Mouse (Mus musculus) heart, postnatal 0 days (tissue): ENCODE measurements around the gene Cabcoco1. TPM values are rescaled to one million over a fixed set of nuclear protein-coding genes. Genes with fewer than 3 reads are reported as not detected.

ENCODE experiments used
- ATAC-seq: fragments of 200-750 bp; cut with Nextera tagmentation; 2 replicates; pipeline ENCODE4 v1.8.0; 2017; ENCODE audit warnings: low read depth, moderate number of reproducible peaks, moderate library complexity; ENCODE audit not compliant: insufficient read depth
- DNase-seq: peaks from one replicate; pipeline ENCODE4 v3.0.0-alpha.2; 2016; ENCODE audit warnings: low spot score
- H3K27ac ChIP-seq: fragments of 300-500 bp; sonication (generic); 2 replicates; pipeline ENCODE4 v1.5.1; 2014; ENCODE audit warnings: low read depth, mild to moderate bottlenecking
- H3K27me3 ChIP-seq: fragments of 300-500 bp; sonication (generic); 2 replicates; pipeline ENCODE4 v1.6.1; 2014; ENCODE audit warnings: low read length, mixed read lengths; ENCODE audit not compliant: control insufficient read depth, insufficient read depth
- H3K36me3 ChIP-seq: fragments of 300-500 bp; sonication (generic); replicated peaks from 2 replicates; pipeline ENCODE4 v1.6.1; 2014; ENCODE audit warnings: low read length, mixed read lengths; ENCODE audit not compliant: control insufficient read depth, insufficient read depth
- H3K4me1 ChIP-seq: fragments of 300-500 bp; sonication (generic); 2 replicates; pipeline ENCODE4 v1.6.1; 2014; ENCODE audit warnings: antibody characterized with exemption; ENCODE audit not compliant: control insufficient read depth, insufficient read depth
- H3K4me2 ChIP-seq: fragments of 300-500 bp; sonication (generic); 2 replicates; pipeline ENCODE4 v1.6.1; 2014; ENCODE audit warnings: low read depth, mild to moderate bottlenecking, low read length, moderate library complexity
- H3K4me3 ChIP-seq: fragments of 300-500 bp; sonication (generic); 2 replicates; pipeline ENCODE4 v1.5.1; 2014; ENCODE audit warnings: low read depth, low read length
- H3K9ac ChIP-seq: fragments of 300-500 bp; sonication (generic); replicated peaks from 2 replicates; pipeline ENCODE4 v1.6.1; 2014; ENCODE audit warnings: low read depth, low read length, mixed read lengths
- H3K9me3 ChIP-seq: fragments of 300-500 bp; sonication (generic); replicated peaks from 2 replicates; pipeline ENCODE4 v1.6.1; 2016; ENCODE audit warnings: low read length; ENCODE audit not compliant: control insufficient read depth
- CTCF ChIP-seq: IDR thresholded peaks from 2 replicates; pipeline ENCODE4 v1.5.1; 2016; ENCODE audit warnings: antibody characterized with exemption, control low read depth, low read depth
- EP300 ChIP-seq: IDR thresholded peaks from 2 replicates; pipeline ENCODE4 v1.6.1; 2016; ENCODE audit warnings: antibody characterized with exemption, low read depth
- WGBS: fragments of 180-500 bp; shearing (Covaris S2); extraction: QIAGEN DNeasy Blood & Tissue Kit; methylation state at CpG from one replicate; pipeline ENCODE4 v1.1.7; 2014; 5-methylcytosine and 5-hydroxymethylcytosine counted together
- polyA plus RNA-seq: library from polyadenylated mRNA; unstranded; fragments of >200 nt; fragmentation: Nextera tagmentation; extraction: Ambion mirVana; gene quantifications from 2 replicates; pipeline ENCODE4 v1.2.1, GENCODE M21; 2015
- total RNA-seq: library from RNA; depleted of rRNA; stranded (reverse); fragments of >200 nt; gene quantifications from 2 replicates; pipeline ENCODE4 v1.2.3, GENCODE M21; 2014; ENCODE audit warnings: low replicate concordance

Gene Cabcoco1
- total and polyA plus RNA-seq, 2 experiments from 2014 or later = 46.7 to 57.9 TPM

DNA sequence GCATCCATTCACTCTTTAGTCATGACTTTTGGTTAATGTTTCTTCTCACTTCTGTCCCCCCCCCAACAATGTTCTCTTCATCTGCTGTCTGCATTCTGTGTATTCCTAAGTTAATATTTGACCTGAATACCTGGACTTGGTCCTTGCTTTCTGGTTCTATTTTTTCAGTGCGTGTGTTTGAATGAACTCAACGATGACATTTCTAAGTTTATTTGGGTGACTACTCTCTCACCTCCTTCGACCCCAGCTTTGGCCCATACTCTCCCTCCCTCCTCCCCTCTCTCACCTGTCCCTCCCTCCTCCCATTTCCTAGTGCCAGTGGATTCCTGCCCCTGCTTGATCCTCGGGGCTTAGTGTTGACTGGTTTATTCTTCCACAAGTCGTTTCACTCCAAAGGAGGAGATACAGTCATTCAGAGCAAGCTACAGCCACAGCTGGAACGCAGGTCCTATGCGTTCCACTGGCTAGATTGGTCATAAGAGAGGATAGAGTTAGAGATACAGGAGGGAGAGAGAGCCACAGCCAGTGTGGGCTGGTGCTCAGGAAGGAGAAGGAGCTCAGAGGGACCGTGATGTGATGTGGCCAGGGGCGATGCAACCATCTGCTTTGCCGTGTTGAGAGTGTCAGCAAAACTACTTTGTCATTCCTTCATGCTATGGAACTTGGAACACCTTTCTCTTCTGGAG is 12.2 kb downstream of the Cabcoco1 start:
- Histone ChIP-seq H3K4me2 (no peak overlapping the region), H3K36me3 (no peaks in the 10 kb centered on the region), H3K4me3 (no peak overlapping the region)

DNA sequence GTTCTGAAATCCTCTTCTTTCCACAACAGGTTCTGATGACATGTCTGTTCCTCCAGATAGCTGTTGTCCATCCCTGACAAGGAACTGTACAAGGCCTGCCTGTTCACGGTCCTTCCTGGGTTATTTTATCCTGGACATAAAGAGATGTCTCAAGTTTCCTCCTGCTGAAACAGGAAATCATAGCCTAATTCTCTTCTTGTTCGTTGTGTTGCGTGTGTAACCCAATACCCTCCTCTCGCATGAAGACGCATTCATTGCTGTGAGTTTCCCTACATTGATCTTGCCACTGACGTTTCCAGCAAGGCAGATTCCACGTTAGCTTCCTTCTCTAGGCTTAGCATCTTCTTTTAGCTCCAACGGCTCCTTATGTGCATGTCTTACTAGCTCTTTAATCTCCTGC is 12.7 kb downstream of the Cabcoco1 start:
- H3K4me3 ChIP-seq = no peak overlapping the region
- ATAC-seq (no peak), DNase-seq (no peak)
- no peak overlapping the region for H3K27ac ChIP-seq
- no peak overlapping the region for H3K4me2 ChIP-seq
- no peaks in the 10 kb centered on the region for H3K36me3 ChIP-seq
- TF ChIP-seq EP300 = no peak
- TF ChIP-seq CTCF = no peak
- no peaks in the 10 kb centered on the region for H3K9me3 ChIP-seq
- H3K9ac ChIP-seq = no peak overlapping the region
- 71% methylated on average over 8 of the region's 8 CpGs for WGBS
- H3K27me3 ChIP-seq = no peaks in the 10 kb centered on the region
- H3K4me1 ChIP-seq = peaks cover 8% of the 10 kb centered on the region; the same call in 1 of the 2 replicates

More for the DNA sequence above, 12.2 kb downstream of the Cabcoco1 start:
- no peaks in the 10 kb centered on the region for H3K27me3 ChIP-seq
- peaks cover 8% of the 10 kb centered on the region; the same call in 1 of the 2 replicates for H3K4me1 ChIP-seq
- H3K9ac ChIP-seq = no peak overlapping the region
- no peak overlapping the region for H3K27ac ChIP-seq
- WGBS = 77% methylated on average over 10 of the region's 10 CpGs
- DNase-seq = no peak
- TF ChIP-seq CTCF (no peak), EP300 (no peak)
- no peak for ATAC-seq
- no peaks in the 10 kb centered on the region for H3K9me3 ChIP-seq

DNA sequence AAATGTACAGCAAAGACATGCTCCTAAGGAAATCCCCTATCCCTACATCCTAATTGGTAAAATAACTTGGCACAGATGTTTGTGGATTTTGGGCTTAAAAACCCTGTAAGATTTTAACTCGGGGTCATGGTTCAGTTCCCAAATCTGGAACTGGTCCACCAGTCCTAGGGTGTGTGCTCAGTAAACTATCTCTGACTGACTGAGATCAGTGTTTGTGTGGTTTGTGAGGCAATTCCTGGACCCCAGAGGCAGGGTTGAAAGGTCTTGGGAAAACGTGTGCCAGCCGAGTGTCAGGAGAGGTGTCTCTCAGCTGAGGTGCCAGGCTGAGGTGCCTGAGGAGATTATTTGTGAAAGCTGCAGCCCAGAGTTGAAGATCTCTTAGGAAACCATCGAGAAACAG is 19.6 kb downstream of the Cabcoco1 start:
- 68% methylated on average over 4 of the region's 4 CpGs for WGBS
- Histone ChIP-seq H3K4me2 (no peak overlapping the region), H3K4me1 (peaks cover 4% of the 10 kb centered on the region; the same call in 1 of the 2 replicates), H3K36me3 (no peaks in the 10 kb centered on the region), H3K27me3 (no peaks in the 10 kb centered on the region), H3K9ac (no peak overlapping the region), H3K27ac (no peak overlapping the region), H3K4me3 (no peak overlapping the region), H3K9me3 (no peaks in the 10 kb centered on the region)
- ATAC-seq = no peak
- DNase-seq = no peak
- TF ChIP-seq EP300 = no peak
- no peak for TF ChIP-seq CTCF

DNA sequence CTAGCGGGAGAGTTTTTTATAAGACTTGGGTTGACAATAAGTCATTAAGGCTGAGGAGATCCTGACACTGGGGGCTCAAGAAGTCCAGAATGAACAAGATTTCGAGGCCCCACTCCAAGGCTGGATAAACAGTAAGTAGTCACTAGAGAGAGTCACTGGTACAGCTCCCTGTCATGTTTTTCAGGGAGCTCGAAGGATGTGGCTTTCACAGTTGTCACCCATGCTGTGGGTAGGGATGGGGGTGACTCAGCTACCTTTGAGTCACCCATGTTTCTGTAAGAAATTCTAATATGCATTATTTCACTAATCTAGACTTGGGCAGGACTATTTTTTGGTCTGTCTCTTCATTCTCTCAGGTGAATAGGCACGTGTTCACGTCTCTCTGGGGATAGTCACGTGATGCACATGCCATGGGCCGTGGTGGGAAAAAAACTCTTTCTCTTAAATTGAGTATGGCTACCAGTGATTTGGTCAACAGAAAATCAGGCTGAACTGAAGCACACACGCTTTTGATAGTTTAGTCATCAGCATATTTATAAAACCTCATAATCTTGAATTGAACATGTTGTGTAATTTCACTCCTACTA is 29.2 kb downstream of the Cabcoco1 start:
- DNase-seq (no peak), ATAC-seq (no peak)
- H3K4me3 ChIP-seq = no peak overlapping the region
- no peaks in the 10 kb centered on the region for H3K27me3 ChIP-seq
- TF ChIP-seq EP300 (no peak), CTCF (no peak)
- H3K4me1 ChIP-seq = no peaks in the 10 kb centered on the region
- H3K4me2 ChIP-seq = no peak overlapping the region
- 82% methylated on average over 8 of the region's 8 CpGs for WGBS
- H3K9me3 ChIP-seq = no peaks in the 10 kb centered on the region
- H3K27ac ChIP-seq = no peak overlapping the region
- 0 out of 2 replicates have a peak, but pooled peaks cover 2% of the 10 kb centered on the region for H3K36me3 ChIP-seq
- H3K9ac ChIP-seq = no peak overlapping the region

DNA sequence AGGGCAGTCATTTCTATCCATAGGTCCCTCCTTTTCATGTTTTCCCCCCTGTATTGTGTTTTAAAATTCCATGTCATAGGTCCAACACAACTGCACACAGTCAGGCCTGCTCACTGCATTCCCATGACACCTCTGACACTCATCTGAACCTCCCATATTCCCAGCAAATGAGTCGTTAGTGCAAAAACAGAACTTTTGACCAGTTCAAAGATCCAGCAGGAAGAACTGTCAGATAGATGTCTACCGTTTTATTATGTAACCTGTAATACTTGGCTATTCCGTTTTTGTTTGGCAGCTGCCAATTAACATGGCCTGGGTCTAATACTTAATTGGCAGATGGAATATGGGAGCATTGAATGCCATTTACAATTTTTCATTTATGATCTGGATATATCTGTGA is 34.0 kb downstream of the Cabcoco1 start:
- Histone ChIP-seq H3K4me1 (no peaks in the 10 kb centered on the region), H3K27ac (no peak overlapping the region), H3K9me3 (no peaks in the 10 kb centered on the region), H3K27me3 (no peaks in the 10 kb centered on the region), H3K4me2 (no peak overlapping the region), H3K4me3 (no peak overlapping the region), H3K9ac (no peak overlapping the region), H3K36me3 (no peaks in the 10 kb centered on the region)
- 78% methylated on average over 3 of the region's 3 CpGs for WGBS
- no peak for ATAC-seq
- DNase-seq = no peak
- no peak for TF ChIP-seq CTCF
- TF ChIP-seq EP300 = no peak
